In the genomic region with DNA sequence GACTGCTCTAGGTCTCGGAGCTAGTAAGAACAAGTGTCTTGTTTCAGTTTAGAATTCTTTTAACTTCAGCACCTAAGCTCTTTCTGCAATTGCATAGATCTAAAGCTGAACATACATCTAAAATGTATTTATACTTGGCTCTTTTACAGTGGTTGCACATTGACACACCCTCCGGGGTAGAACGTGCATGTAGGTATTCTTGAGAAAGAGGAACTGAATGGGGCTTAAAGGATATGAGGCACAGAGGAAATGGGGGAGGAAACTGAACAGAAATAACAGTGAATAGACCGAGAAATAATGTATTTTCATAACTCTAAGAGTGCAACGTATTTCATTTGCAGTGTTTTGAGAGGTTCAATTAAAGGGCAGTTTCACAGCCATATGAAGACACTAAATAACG, we compare ENCODE assay signal across 12 mouse cellular contexts. TPM values are rescaled to one million over a fixed set of nuclear protein-coding genes. Genes with fewer than 3 reads are reported as not detected.
DNase-seq lines count a peak whose midpoint lies in the region; ATAC-seq and TF ChIP-seq lines count a peak whose summit lies in the region.
"Had no signal": no experiment of that assay in that cellular context is flagged by ENCODE, and none has a peak within 500 bp of the region (broad histone marks: within the 10 kb centered on the region; RNA-seq: fewer than 3 reads in every experiment).

No protein-coding gene starts in this region.

- H3K4me1 ChIP-seq in lung, embryonic 16.5 days (replicated peaks; ENCODE audit: control insufficient read depth, insufficient read depth, low read length): peaks cover 7% of the 10 kb centered on the region
- H3K4me1 ChIP-seq in CH12.LX (ENCODE audit: control insufficient read depth in 1 of 2, insufficient read depth in 2 of 2): peaks cover 10 to 52% of the 10 kb centered on the region in 2 experiments

- dilution Hi-C loops in CH12.LX (cut with MboI; ENCODE audit: extremely low pct_ligation_motif_present, extremely low pct_unique_long_range_greater_than_20kb, low sequenced_read_pairs): no loop called here

- DNase-seq in lung, postnatal 14 days: no peak
- peak; percentile 64 for DNase-seq in CH12.LX (ENCODE audit: extremely low read depth)
- DNase-seq in cerebellum, postnatal 25 days: no peak
- no peak for DNase-seq in cerebellum, postnatal 4 days (ENCODE audit: low spot score in 2 of 2)
- DNase-seq: cerebellum, adult 9-10 months; kidney, adult 18-20 months had no signal

- no peaks in the 10 kb centered on the region for H3K27me3 ChIP-seq in lung, embryonic 16.5 days (ENCODE audit: control insufficient read depth, insufficient read depth, low read depth, low read length)
- H3K27me3 ChIP-seq in CH12.LX (replicated peaks): no peaks in the 10 kb centered on the region

- H3K4me2 ChIP-seq in lung, embryonic 16.5 days (ENCODE audit: low read depth, low read length): 0 out of 2 replicates have a peak overlapping the region, but pooled peaks have one; percentile 10
- peak overlapping the region; percentile 67; the same call in 1 of the 2 replicates for H3K4me2 ChIP-seq in CH12.LX (ENCODE audit: insufficient read depth, low read depth, poor library complexity, severe bottlenecking)

- peaks cover 34% of the 10 kb centered on the region for H3K79me2 ChIP-seq in CH12.LX (replicated peaks; ENCODE audit: control insufficient read depth, extremely low read depth, insufficient read depth, poor library complexity, severe bottlenecking)

- TF ChIP-seq POLR2A in CH12.LX (IDR thresholded peaks at IDR 0.05; ENCODE audit: low read depth, low read length): no peak

- H3K36me3 ChIP-seq in lung, embryonic 16.5 days (ENCODE audit: control insufficient read depth, insufficient read depth, low read length): no peaks in the 10 kb centered on the region
- H3K36me3 ChIP-seq in CH12.LX (replicated peaks in 1 of 2; ENCODE audit: control insufficient read depth in 1 of 2, insufficient read depth in 1 of 2, low read length in 1 of 2): peaks cover 0 to 13% of the 10 kb centered on the region in 2 experiments

- ATAC-seq in lung, embryonic 16.5 days (ENCODE audit: low read depth): no peak
- ATAC-seq in common myeloid progenitor, adult 5-6 weeks (replicated peaks; ENCODE audit: low read depth, poor library complexity, severe bottlenecking): peak; percentile 66
- peak; percentile 63 for ATAC-seq in megakaryocyte progenitor cell, adult 5-6 weeks (replicated peaks; ENCODE audit: poor library complexity)

- H3K4me3 ChIP-seq in lung, embryonic 16.5 days (ENCODE audit: low read length): no peak overlapping the region
- H3K4me3 ChIP-seq in CH12.LX (replicated peaks in 1 of 3; ENCODE audit: low read depth in 2 of 3, low read length in 2 of 3, poor library complexity in 1 of 3): peak overlapping the region in 2 of 3 experiments; percentile 35 to 62

- no peak overlapping the region for H3K9ac ChIP-seq in lung, embryonic 16.5 days (ENCODE audit: low read length)
- H3K9ac ChIP-seq in CH12.LX (ENCODE audit: insufficient read depth, low read depth): no peak overlapping the region; the same call in 1 of the 2 replicates

- no peak overlapping the region for H3K27ac ChIP-seq in lung, embryonic 16.5 days (ENCODE audit: low read length)
- no peak overlapping the region for H3K27ac ChIP-seq in CH12.LX (ENCODE audit: insufficient read depth, low read depth)

- no peak for TF ChIP-seq CTCF in CH12.LX (conservative IDR thresholded peaks at IDR 0.05 in 1 of 2, IDR thresholded peaks at IDR 0.05 in 1 of 2; ENCODE audit: low read depth in 2 of 2, low read length in 2 of 2)

- in situ Hi-C loops in CH12.LX (cut with MboI; ENCODE audit: low pct_ligation_motif_present, low pct_unique_long_range_greater_than_20kb, low sequenced_read_pairs): no loop called here

- WGBS in lung, embryonic 16.5 days: 62% methylated on average over 6 of the region's 6 CpGs

- TF ChIP-seq RAD21 in CH12.LX (IDR thresholded peaks at IDR 0.05; ENCODE audit: low read depth, low read length): no peak

- TF ChIP-seq EP300 in CH12.LX (IDR thresholded peaks at IDR 0.05; ENCODE audit: low read length): peak; percentile 43; the same call in 1 of the 2 replicates

- no peaks in the 10 kb centered on the region for H3K9me3 ChIP-seq in lung, embryonic 16.5 days (ENCODE audit: control insufficient read depth, low read length)
- H3K9me3 ChIP-seq in CH12.LX (replicated peaks; ENCODE audit: low read length): no peaks in the 10 kb centered on the region

TF ChIP-seq in CH12.LX, 34 proteins besides CTCF, POLR2A, EP300 and RAD21:
- TF ChIP-seq MAFK (IDR thresholded peaks at IDR 0.05; ENCODE audit: insufficient replicate concordance, low read length) (no peak), USF2 (conservative IDR thresholded peaks at IDR 0.05; ENCODE audit: low read depth, low read length) (no peak), SIN3A (IDR thresholded peaks at IDR 0.05; ENCODE audit: low read length) (0 out of 2 replicates have a peak, but pooled peaks have one; percentile 58), ELF1 (IDR thresholded peaks at IDR 0.05; ENCODE audit: low read depth, low read length) (peak; percentile 39; the same call in 1 of the 2 replicates), NELFE (IDR thresholded peaks at IDR 0.05; ENCODE audit: low read depth, low read length) (no peak), ETS1 (conservative IDR thresholded peaks at IDR 0.05; ENCODE audit: low read depth, low read length) (no peak), BHLHE40 (IDR thresholded peaks at IDR 0.05; ENCODE audit: low read depth, low read length) (peak; percentile 85), USF1 (IDR thresholded peaks at IDR 0.05; ENCODE audit: low read depth, low read length) (no peak), ZC3H11A (IDR thresholded peaks at IDR 0.05; ENCODE audit: low read depth, low read length) (no peak), HCFC1 (IDR thresholded peaks at IDR 0.05; ENCODE audit: low read depth, low read length) (no peak), E2F4 (IDR thresholded peaks at IDR 0.05; ENCODE audit: insufficient replicate concordance, low read depth, low read length) (no peak), JUN (IDR thresholded peaks at IDR 0.05; ENCODE audit: insufficient read depth, low read depth, low read length) (no peak), IRF4 (IDR thresholded peaks at IDR 0.05; ENCODE audit: low read depth, low read length) (no peak), POLR2AphosphoS2 (IDR thresholded peaks at IDR 0.05; ENCODE audit: low read depth, low read length) (no peak), MYC (IDR thresholded peaks at IDR 0.05; ENCODE audit: low read depth, low read length) (peak; percentile 53; the same call in 1 of the 2 replicates), TBP (conservative IDR thresholded peaks at IDR 0.05; ENCODE audit: low read depth, low read length) (0 out of 2 replicates have a peak, but pooled peaks have one; percentile 41), MEF2A (IDR thresholded peaks at IDR 0.05; ENCODE audit: borderline replicate concordance, low read depth, low read length) (no peak), KAT2A (IDR thresholded peaks at IDR 0.05; ENCODE audit: insufficient replicate concordance, low read length) (no peak)

RNA-seq across cellular contexts. Expression of gene Gm3625, which starts 2.3 kb away (rescaled TPM):
- polyA plus RNA-seq in lung, embryonic 16.5 days (2015; fragmentation: Nextera tagmentation; extraction: Ambion mirVana): not detected in 2 replicates
- total RNA-seq in CH12.LX (2012; rRNA removed) (not detected in 2 replicates), CH12.LX (2014; rRNA removed) (not detected in 2 replicates)
- polyA plus RNA-seq in CH12.LX (2012; ENCODE audit: insufficient read length, low read depth): not detected in 2 replicates
- total RNA-seq in common myeloid progenitor, adult 5-6 weeks (2017): not detected in 2 replicates
- total RNA-seq in megakaryocyte progenitor cell, adult 5-6 weeks (2015): not detected in 2 replicates
- not detected in 2 replicates for total RNA-seq in megakaryocyte progenitor cell, adult 5-6 weeks (2017)
- total RNA-seq: heart, postnatal 25 days; left cerebral cortex, postnatal 10 days; megakaryocyte-erythroid progenitor cell, adult 5-6 weeks had no signal

RNA-seq across cellular contexts. Expression of gene Itsn2, which starts 2.6 kb away (rescaled TPM):
- polyA plus RNA-seq in lung, embryonic 16.5 days (2015; fragmentation: Nextera tagmentation; extraction: Ambion mirVana): 37.6 and 39.7 TPM in 2 replicates
- total RNA-seq in CH12.LX (2012; rRNA removed): 27.9 and 32.3 TPM in 2 replicates
- 48.1 and 54.1 TPM in 2 replicates for total RNA-seq in CH12.LX (2014; rRNA removed)
- 44.4 and 45.6 TPM in 2 replicates for polyA plus RNA-seq in CH12.LX (2012; ENCODE audit: insufficient read length, low read depth)
- total RNA-seq in common myeloid progenitor, adult 5-6 weeks (2017): 135 and 164 TPM in 2 replicates
- total RNA-seq in megakaryocyte progenitor cell, adult 5-6 weeks (2015): 78.3 and 94.5 TPM in 2 replicates
- total RNA-seq in megakaryocyte progenitor cell, adult 5-6 weeks (2017): 123 and 143 TPM in 2 replicates
